Mouse (Mus musculus): ENCODE results near the gene Ndufa4l2. TPM values are rescaled to one million over a fixed set of nuclear protein-coding genes. Genes with fewer than 3 reads are reported as not detected.

The Ndufa4l2 gene
- 57.8 and 63.2 TPM in 2 replicates for polyA plus RNA-seq (2015; fragmentation: Nextera tagmentation; extraction: Ambion mirVana)

DNA sequence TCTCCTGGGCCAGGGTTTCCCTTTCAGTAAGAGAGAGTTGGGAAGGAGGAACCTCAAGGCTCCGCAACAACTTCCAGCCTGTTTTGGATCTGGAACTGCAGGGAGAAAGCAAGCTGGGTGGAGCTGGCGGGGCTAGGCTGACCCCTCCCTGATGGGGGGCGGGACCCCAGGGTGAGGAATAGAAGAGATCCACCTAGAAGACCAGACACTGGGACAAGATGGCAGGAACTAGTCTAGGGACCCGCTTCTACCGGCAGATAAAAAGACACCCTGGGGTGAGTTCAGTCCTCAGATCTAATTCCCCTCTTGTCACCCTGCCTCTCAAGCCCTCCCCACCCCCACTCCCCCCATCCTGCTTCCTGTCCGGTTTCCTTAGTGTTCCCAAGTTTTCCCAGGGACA, at the start of gene Ndufa4l2:
Gene Ndufa4l2, plus strand, starts transcription at position 204 of the 400 bp plus-strand sequence.
- Histone ChIP-seq H3K9me3 (replicated peaks; ENCODE audit: low read length) (no peaks in the 10 kb centered on the region), H3K27ac (no peak within 1 kb of the TSS), H3K27me3 (ENCODE audit: insufficient read depth, low read length) (peaks cover 38% of the 10 kb centered on the region), H3K36me3 (ENCODE audit: insufficient read depth, low read length) (peaks cover 18% of the 10 kb centered on the region; the same call in 1 of the 2 replicates), H3K4me1 (replicated peaks; ENCODE audit: insufficient read depth, low read length) (peaks cover 34% of the 10 kb centered on the region), H3K4me2 (ENCODE audit: low read length) (peak within 1 kb of the TSS; percentile 83), H3K9ac (ENCODE audit: low read depth, low read length) (no peak within 1 kb of the TSS), H3K4me3 (replicated peaks; ENCODE audit: low read depth, low read length) (peak within 1 kb of the TSS; percentile 28)
- 10% methylated on average over 6 of the region's 6 CpGs for WGBS
- DNase-seq (ENCODE audit: low spot score) (no peak), ATAC-seq (replicated peaks; ENCODE audit: low FRiP score, low read depth) (no peak)
- no peak for TF ChIP-seq CTCF (IDR thresholded peaks at IDR 0.05; ENCODE audit: low read depth)

DNA sequence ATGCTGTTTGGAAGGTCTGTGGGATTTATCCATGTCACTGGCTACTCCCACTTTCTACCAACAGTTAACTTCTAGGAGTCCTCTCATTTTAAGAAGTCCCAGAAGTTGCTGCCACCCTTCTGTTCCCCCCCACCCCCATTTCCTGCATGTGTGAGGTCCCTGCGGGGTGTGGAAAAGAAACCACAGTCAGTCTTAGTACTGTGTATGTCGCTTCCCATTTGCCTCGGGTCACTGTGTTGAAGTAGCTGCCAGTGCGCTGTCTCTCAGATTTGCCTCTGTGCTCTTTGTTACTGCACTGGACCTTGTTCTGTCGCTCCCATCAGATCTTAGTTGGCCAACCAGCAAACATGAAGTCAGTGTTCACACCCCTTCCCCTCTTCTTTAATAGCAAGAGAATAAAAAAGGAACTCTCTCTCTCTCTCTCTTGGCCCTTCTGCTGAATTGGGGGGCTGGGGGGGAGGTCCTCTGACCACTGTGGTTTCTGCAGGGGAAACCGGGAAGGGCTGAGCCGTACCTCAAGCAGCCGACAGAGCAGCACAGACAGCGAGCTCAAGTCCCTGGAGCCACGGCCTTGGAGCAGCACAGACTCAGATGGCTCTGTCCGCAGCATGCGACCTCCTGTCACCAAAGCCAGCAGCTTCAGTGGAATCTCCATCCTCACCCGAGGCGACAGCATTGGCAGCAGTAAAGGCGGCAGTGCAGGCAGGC, 43.3 kb upstream of the Ndufa4l2 start:
- Histone ChIP-seq H3K4me1 (replicated peaks; ENCODE audit: insufficient read depth, low read length) (no peaks in the 10 kb centered on the region; the same call in 1 of the 2 replicates), H3K4me3 (replicated peaks; ENCODE audit: low read depth, low read length) (no peak overlapping the region), H3K36me3 (ENCODE audit: insufficient read depth, low read length) (peaks cover 28% of the 10 kb centered on the region), H3K4me2 (ENCODE audit: low read length) (no peak overlapping the region), H3K27me3 (ENCODE audit: insufficient read depth, low read length) (no peaks in the 10 kb centered on the region), H3K27ac (peak overlapping the region; percentile 50; the same call in 1 of the 2 replicates), H3K9ac (ENCODE audit: low read depth, low read length) (no peak overlapping the region), H3K9me3 (replicated peaks; ENCODE audit: low read length) (no peaks in the 10 kb centered on the region)
- ATAC-seq (replicated peaks; ENCODE audit: low FRiP score, low read depth), result no peak
- peak; percentile 61 for DNase-seq (ENCODE audit: low spot score)
- no peak for TF ChIP-seq CTCF (IDR thresholded peaks at IDR 0.05; ENCODE audit: low read depth)
- WGBS, result 54% methylated on average over 15 of the region's 15 CpGs

DNA sequence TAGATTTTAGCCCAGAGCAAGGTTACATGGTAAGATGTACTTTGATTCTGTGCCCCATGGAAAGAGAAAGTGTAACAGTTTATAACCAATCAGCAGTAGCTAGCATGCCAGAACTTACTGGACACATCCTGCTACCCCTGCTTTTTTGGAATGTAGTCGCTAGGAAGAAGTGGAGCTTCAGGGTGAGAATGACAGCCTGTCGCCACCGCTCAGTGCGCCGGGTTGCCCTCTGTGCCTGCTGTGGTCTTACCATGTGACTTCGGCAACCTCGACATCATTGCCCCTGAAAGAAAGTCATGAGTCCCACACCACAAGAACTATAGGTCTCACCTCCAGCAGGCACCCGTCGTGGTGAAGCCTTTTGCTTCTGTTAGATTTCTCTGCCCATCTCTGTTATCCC, 42.0 kb upstream of the Ndufa4l2 start:
- Histone ChIP-seq H3K36me3 (ENCODE audit: insufficient read depth, low read length) (peaks cover 23% of the 10 kb centered on the region), H3K4me3 (replicated peaks; ENCODE audit: low read depth, low read length) (no peak overlapping the region), H3K27ac (no peak overlapping the region), H3K9ac (ENCODE audit: low read depth, low read length) (no peak overlapping the region), H3K4me1 (replicated peaks; ENCODE audit: insufficient read depth, low read length) (no peaks in the 10 kb centered on the region; the same call in 1 of the 2 replicates), H3K4me2 (ENCODE audit: low read length) (no peak overlapping the region), H3K27me3 (ENCODE audit: insufficient read depth, low read length) (no peaks in the 10 kb centered on the region), H3K9me3 (replicated peaks; ENCODE audit: low read length) (no peaks in the 10 kb centered on the region)
- TF ChIP-seq CTCF (IDR thresholded peaks at IDR 0.05; ENCODE audit: low read depth), result no peak
- ATAC-seq (replicated peaks; ENCODE audit: low FRiP score, low read depth) (no peak), DNase-seq (ENCODE audit: low spot score) (no peak)
- 86% methylated on average over 9 of the region's 9 CpGs for WGBS

DNA sequence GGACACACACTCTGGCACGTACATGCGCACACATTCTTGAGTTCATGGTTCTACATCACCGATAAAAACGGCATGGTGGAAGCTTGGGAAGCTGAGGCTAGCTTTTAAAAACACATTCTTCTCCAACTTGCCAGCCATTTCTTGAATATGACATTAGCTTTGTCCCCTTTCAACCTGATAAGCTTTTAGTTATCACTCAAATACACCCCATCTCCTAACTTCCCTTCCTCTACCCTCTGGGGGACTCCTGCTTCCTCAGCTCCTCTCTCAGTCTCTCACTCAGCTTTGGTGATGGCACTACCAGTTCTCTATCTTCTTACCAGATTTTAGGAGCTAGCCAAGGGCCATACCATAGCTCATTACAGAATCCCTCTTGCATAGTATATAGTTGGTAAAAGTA, 39.6 kb upstream of the Ndufa4l2 start:
- DNase-seq (ENCODE audit: low spot score), result no peak
- no peak for ATAC-seq (replicated peaks; ENCODE audit: low FRiP score, low read depth)
- no peak for TF ChIP-seq CTCF (IDR thresholded peaks at IDR 0.05; ENCODE audit: low read depth)
- no peaks in the 10 kb centered on the region for H3K27me3 ChIP-seq (ENCODE audit: insufficient read depth, low read length)
- H3K4me2 ChIP-seq (ENCODE audit: low read length), result no peak overlapping the region
- no peaks in the 10 kb centered on the region; the same call in 1 of the 2 replicates for H3K4me1 ChIP-seq (replicated peaks; ENCODE audit: insufficient read depth, low read length)
- WGBS, result 92% methylated on average over 4 of the region's 4 CpGs
- peaks cover 28% of the 10 kb centered on the region for H3K36me3 ChIP-seq (ENCODE audit: insufficient read depth, low read length)
- H3K27ac ChIP-seq, result no peak overlapping the region
- no peak overlapping the region for H3K9ac ChIP-seq (ENCODE audit: low read depth, low read length)
- no peaks in the 10 kb centered on the region for H3K9me3 ChIP-seq (replicated peaks; ENCODE audit: low read length)
- H3K4me3 ChIP-seq (replicated peaks; ENCODE audit: low read depth, low read length), result no peak overlapping the region

DNA sequence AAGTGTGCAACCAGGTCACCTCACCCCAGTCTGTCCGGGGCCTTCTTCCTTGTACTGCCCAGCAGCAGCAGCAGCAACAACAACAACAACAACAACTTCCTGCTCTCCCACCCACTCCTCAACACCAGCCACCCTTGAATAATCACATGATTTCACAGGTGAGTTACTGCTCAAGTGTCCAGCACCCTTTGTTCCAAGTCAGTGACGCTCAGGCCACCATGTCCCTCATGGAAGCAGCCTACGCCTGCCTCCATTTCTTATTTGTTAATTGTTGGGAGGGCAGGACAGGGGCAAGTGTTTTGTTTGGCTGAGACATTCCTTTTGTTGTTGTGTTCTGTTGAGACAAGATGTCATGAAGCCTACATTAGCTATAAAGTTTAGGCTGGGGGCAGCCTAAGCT, 38.2 kb upstream of the Ndufa4l2 start:
- Histone ChIP-seq H3K4me3 (replicated peaks; ENCODE audit: low read depth, low read length) (no peak overlapping the region), H3K27me3 (ENCODE audit: insufficient read depth, low read length) (no peaks in the 10 kb centered on the region), H3K4me2 (ENCODE audit: low read length) (no peak overlapping the region), H3K9me3 (replicated peaks; ENCODE audit: low read length) (no peaks in the 10 kb centered on the region), H3K9ac (ENCODE audit: low read depth, low read length) (no peak overlapping the region), H3K4me1 (replicated peaks; ENCODE audit: insufficient read depth, low read length) (no peaks in the 10 kb centered on the region; the same call in 1 of the 2 replicates), H3K36me3 (ENCODE audit: insufficient read depth, low read length) (peaks cover 37% of the 10 kb centered on the region), H3K27ac (peak overlapping the region; percentile 47; the same call in 1 of the 2 replicates)
- no peak for DNase-seq (ENCODE audit: low spot score)
- TF ChIP-seq CTCF (IDR thresholded peaks at IDR 0.05; ENCODE audit: low read depth), result no peak
- WGBS, result 32% methylated on average over 3 of the region's 3 CpGs
- no peak for ATAC-seq (replicated peaks; ENCODE audit: low FRiP score, low read depth)

DNA sequence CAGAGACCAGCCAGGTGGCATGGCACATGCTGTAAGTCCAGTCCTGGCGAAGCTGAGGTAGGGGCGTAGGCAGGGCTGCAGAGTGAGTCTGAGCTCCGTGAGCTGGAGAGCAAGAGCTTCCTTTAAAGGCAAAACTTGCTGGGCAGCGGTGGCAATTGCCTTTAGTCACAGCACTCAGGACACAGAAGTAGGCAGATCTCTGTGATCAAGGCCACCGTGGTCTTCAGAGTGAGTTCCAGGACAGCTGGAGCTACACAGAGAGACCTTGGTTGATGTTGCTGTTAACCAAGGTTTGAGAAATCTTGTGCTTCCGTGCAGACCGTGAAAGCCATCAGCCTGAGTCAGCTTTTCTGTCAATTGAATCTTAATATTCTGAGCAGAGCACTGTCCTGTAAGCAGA, 37.5 kb upstream of the Ndufa4l2 start:
- H3K4me1 ChIP-seq (replicated peaks; ENCODE audit: insufficient read depth, low read length), result no peaks in the 10 kb centered on the region; the same call in 1 of the 2 replicates
- H3K4me3 ChIP-seq (replicated peaks; ENCODE audit: low read depth, low read length), result no peak overlapping the region
- ATAC-seq (replicated peaks; ENCODE audit: low FRiP score, low read depth), result no peak
- no peak overlapping the region for H3K9ac ChIP-seq (ENCODE audit: low read depth, low read length)
- 0 out of 2 replicates have a peak overlapping the region, but pooled peaks have one; percentile 47 for H3K27ac ChIP-seq
- H3K9me3 ChIP-seq (replicated peaks; ENCODE audit: low read length), result no peaks in the 10 kb centered on the region
- peaks cover 43% of the 10 kb centered on the region for H3K36me3 ChIP-seq (ENCODE audit: insufficient read depth, low read length)
- WGBS, result 50% methylated on average over 7 of the region's 7 CpGs
- no peak for DNase-seq (ENCODE audit: low spot score)
- no peak for TF ChIP-seq CTCF (IDR thresholded peaks at IDR 0.05; ENCODE audit: low read depth)
- H3K4me2 ChIP-seq (ENCODE audit: low read length), result no peak overlapping the region
- no peaks in the 10 kb centered on the region for H3K27me3 ChIP-seq (ENCODE audit: insufficient read depth, low read length)

Measured in kidney, postnatal 0 days (tissue).